Mouse (Mus musculus) neural tube, embryonic 15.5 days (tissue): ENCODE results near the gene Adam12. TPM values are rescaled to one million over a fixed set of nuclear protein-coding genes. Genes with fewer than 3 reads are reported as not detected.

Experiments
- ATAC-seq: fragments of 200-750 bp; cut with Nextera tagmentation; 2 replicates; pipeline ENCODE4 v1.8.0; 2017; ENCODE audit warnings: mild to moderate bottlenecking, moderate TSS enrichment, moderate library complexity; ENCODE audit not compliant: low FRiP score
- H3K27ac ChIP-seq: fragments of 300-500 bp; sonication (generic); replicated peaks from 2 replicates; pipeline ENCODE4 v1.5.1; 2015; ENCODE audit warnings: mild to moderate bottlenecking, inconsistent platforms
- H3K27me3 ChIP-seq: fragments of 300-500 bp; sonication (generic); replicated peaks from 2 replicates; pipeline ENCODE4 v1.6.1; 2015; ENCODE audit warnings: inconsistent platforms
- H3K36me3 ChIP-seq: fragments of 300-500 bp; sonication (generic); 2 replicates; pipeline ENCODE4 v1.6.1; 2015; ENCODE audit warnings: inconsistent platforms
- H3K4me1 ChIP-seq: fragments of 300-500 bp; sonication (generic); 2 replicates; pipeline ENCODE4 v1.6.1; 2015; ENCODE audit warnings: inconsistent platforms
- H3K4me2 ChIP-seq: fragments of 300-500 bp; sonication (generic); 2 replicates; pipeline ENCODE4 v1.6.1; 2015; ENCODE audit warnings: inconsistent platforms, mild to moderate bottlenecking, moderate library complexity
- H3K4me3 ChIP-seq: fragments of 300-500 bp; sonication (generic); replicated peaks from 2 replicates; pipeline ENCODE4 v1.5.1; 2015; ENCODE audit warnings: mild to moderate bottlenecking, inconsistent platforms
- H3K9ac ChIP-seq: fragments of 300-500 bp; sonication (generic); replicated peaks from 2 replicates; pipeline ENCODE4 v1.6.1; 2015; ENCODE audit warnings: mild to moderate bottlenecking, inconsistent platforms
- H3K9me3 ChIP-seq: fragments of 300-500 bp; sonication (generic); replicated peaks from 2 replicates; pipeline ENCODE4 v1.6.1; 2016; ENCODE audit warnings: inconsistent platforms
- WGBS: fragments of 180-500 bp; shearing (Covaris S2); methylation state at CpG from one replicate; pipeline ENCODE4 v1.1.7; 2015; ENCODE audit warnings: mixed read lengths; 5-methylcytosine and 5-hydroxymethylcytosine counted together
- polyA plus RNA-seq: library from polyadenylated mRNA; unstranded; fragments of >200 nt; fragmentation: Nextera tagmentation; extraction: Ambion mirVana; gene quantifications from 2 replicates; pipeline ENCODE4 v1.2.1, GENCODE M21; 2015

Adam12 gene
- polyA plus RNA-seq, 1 experiment from 2014 or later = 3.7 TPM

DNA sequence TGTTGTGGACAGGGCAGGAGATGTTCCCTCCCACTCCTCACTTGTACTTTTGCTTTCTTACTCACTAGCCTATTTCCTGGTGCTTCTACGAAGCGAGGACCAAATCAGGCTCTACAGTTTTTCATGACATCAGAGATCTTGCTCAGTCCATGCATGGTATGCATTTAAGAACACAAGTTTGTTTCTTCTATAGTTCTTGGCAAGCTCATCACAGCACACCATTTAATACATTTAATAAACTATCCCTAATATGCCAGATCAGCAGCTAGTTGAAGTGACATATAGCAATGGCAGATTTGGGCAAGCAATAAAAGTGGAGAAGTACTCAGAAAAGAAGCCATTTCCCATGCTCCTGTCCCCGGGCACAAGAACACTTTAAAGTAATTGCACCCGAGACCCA is 285.8 kb downstream of the Adam12 start:
- 48% methylated on average over 4 of the region's 4 CpGs for WGBS

DNA sequence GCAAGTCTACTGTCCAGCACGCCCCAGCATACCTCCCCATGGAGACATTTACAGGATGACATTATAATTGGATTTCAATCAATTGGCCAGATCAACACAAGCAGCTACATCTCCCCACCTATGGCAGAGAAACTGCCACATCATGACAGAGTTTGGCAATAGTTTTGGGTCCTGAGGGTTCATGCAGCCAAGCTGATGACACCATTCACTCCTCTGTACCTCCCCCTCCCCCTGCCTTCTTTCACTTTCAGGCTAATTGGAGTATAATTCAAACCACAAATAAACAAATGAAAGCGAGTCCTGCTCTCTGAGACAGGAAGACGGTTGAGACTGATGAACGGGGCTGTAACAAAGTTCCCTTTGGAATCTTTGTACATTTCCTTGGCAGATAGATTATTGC is 291.5 kb downstream of the Adam12 start:
- peaks cover 8% of the 10 kb centered on the region; the same call in 1 of the 2 replicates for H3K4me1 ChIP-seq
- 61% methylated on average over 4 of the region's 4 CpGs for WGBS
- H3K9ac ChIP-seq = no peak overlapping the region
- no peak overlapping the region for H3K27ac ChIP-seq
- no peak overlapping the region for H3K4me3 ChIP-seq
- H3K4me2 ChIP-seq = no peak overlapping the region
- ATAC-seq = no peak
- H3K36me3 ChIP-seq = no peaks in the 10 kb centered on the region
- H3K9me3 ChIP-seq = no peaks in the 10 kb centered on the region
- no peaks in the 10 kb centered on the region for H3K27me3 ChIP-seq

More for the DNA sequence above, 285.8 kb downstream of the Adam12 start:
- Histone ChIP-seq H3K9me3 (no peaks in the 10 kb centered on the region), H3K27ac (no peak overlapping the region), H3K4me3 (no peak overlapping the region), H3K36me3 (no peaks in the 10 kb centered on the region), H3K9ac (no peak overlapping the region), H3K4me1 (no peaks in the 10 kb centered on the region), H3K27me3 (no peaks in the 10 kb centered on the region), H3K4me2 (no peak overlapping the region)
- no peak for ATAC-seq

DNA sequence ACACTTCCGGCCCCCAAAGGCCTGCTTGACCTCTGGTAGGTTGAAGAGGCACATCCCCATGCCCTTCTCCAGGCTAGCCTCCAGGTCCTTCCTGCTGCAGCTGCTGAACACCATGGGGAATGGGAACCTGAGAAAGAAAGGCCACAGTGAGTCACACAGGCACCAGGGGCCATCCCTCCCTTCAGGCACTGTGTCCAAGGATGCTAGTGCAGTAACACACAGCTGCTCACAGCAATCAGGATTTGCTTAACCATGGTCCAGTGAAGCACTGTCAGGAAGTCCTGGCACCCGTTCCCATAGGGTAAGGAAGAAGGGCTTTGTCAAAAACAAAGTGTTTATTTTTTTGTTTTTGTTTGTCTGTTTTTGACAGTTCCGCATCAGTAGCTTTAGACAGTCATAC is 294.5 kb downstream of the Adam12 start:
- Histone ChIP-seq H3K4me1 (peaks cover 8% of the 10 kb centered on the region; the same call in 1 of the 2 replicates), H3K36me3 (no peaks in the 10 kb centered on the region), H3K9ac (no peak overlapping the region), H3K9me3 (no peaks in the 10 kb centered on the region), H3K27me3 (no peaks in the 10 kb centered on the region), H3K27ac (no peak overlapping the region), H3K4me2 (no peak overlapping the region), H3K4me3 (no peak overlapping the region)
- ATAC-seq = no peak
- 88% methylated on average over 3 of the region's 3 CpGs for whole genome bisulfite sequencing

DNA sequence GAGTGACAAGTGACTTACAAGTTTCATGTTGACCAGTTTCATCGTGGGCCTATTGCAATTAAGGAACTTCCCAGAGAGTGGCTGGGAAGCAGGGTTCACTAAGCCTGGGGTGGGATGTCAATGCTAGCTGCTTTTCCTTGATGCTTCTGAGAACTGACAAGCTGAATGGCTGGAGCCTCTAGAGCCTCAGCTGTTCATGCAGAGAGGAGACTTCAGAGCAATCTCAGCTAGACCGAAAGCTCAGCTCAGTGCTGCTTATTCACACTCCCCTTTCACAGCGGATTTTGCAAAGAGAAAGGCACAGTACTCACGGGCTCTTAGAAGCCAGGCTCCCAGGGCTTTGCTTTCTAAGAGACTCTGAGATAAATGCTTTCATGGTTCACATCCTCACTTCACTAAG is 295.6 kb downstream of the Adam12 start:
- no peak for ATAC-seq
- WGBS = 49% methylated on average over 4 of the region's 4 CpGs
- Histone ChIP-seq H3K9me3 (no peaks in the 10 kb centered on the region), H3K4me1 (peaks cover 8% of the 10 kb centered on the region; the same call in 1 of the 2 replicates), H3K27ac (no peak overlapping the region), H3K4me2 (no peak overlapping the region), H3K4me3 (no peak overlapping the region), H3K27me3 (no peaks in the 10 kb centered on the region), H3K9ac (no peak overlapping the region), H3K36me3 (no peaks in the 10 kb centered on the region)

DNA sequence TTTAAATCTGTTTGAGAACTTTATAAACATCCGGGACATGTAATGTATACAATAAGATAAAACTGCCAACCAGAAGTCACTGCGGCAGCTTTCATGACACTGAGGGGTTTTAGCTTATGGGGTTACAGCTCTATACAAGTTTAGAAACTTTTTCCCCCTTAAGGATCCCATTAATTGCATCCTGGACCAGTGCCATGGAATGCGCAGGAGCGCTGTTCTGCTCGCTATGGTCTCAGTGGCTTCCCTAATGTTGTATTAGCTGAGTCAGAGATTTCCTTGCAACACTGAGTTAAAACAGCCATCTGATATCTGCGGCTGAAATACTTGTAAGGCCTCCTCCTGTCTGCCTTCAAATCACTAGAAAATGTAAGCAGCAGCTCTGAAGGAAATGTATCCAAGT is 298.6 kb downstream of the Adam12 start:
- 65% methylated on average over 6 of the region's 6 CpGs for WGBS
- Histone ChIP-seq H3K27me3 (no peaks in the 10 kb centered on the region), H3K4me1 (peaks cover 8% of the 10 kb centered on the region; the same call in 1 of the 2 replicates), H3K9ac (no peak overlapping the region), H3K36me3 (no peaks in the 10 kb centered on the region), H3K4me3 (no peak overlapping the region), H3K4me2 (no peak overlapping the region), H3K27ac (no peak overlapping the region), H3K9me3 (no peaks in the 10 kb centered on the region)
- no peak for ATAC-seq

DNA sequence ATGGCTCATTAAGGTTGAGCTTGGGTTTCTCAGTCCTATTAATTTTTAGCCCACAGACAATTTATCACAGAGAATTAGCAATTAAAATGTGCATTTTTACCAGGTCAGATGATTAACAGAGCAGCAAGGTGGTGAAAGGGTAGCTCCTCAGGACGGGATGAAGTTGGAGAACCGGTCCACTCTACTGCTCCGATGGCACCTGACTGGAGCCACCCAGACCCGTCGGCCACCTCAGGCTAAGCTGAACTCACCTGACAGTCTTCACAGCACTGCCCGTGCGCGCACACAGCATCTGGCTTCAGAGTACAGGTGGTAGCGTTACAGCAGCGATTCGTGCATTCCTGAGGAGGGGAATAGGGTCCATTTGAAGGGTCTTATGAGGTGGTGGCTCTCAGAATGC is 300.5 kb downstream of the Adam12 start:
- no peak for ATAC-seq
- no peak overlapping the region for H3K27ac ChIP-seq
- 92% methylated on average over 11 of the region's 11 CpGs for WGBS
- peaks cover 8% of the 10 kb centered on the region; the same call in 1 of the 2 replicates for H3K4me1 ChIP-seq
- no peaks in the 10 kb centered on the region for H3K36me3 ChIP-seq
- no peaks in the 10 kb centered on the region for H3K9me3 ChIP-seq
- no peak overlapping the region for H3K9ac ChIP-seq
- no peak overlapping the region for H3K4me3 ChIP-seq
- H3K27me3 ChIP-seq = no peaks in the 10 kb centered on the region
- H3K4me2 ChIP-seq = no peak overlapping the region

DNA sequence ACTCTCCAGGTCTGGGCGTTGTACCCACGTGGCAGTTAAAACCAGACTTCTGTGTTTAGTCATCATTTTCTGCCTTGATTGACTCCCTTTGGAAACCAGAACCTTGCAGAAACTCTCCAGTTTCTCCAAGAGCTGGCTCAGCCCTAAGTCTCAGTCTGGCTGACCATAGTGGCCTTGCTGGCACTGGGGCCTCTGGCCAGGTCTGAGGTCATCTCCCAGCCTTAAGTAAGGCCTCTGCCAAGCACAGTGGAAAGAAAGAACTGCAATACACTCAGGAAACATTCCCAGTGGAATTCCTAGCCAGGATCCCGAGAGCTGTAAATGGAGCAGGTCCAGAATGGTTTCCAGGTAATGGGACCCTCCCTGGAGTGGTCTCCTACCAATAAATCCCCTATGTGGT is 303.0 kb downstream of the Adam12 start:
- H3K9me3 ChIP-seq = no peaks in the 10 kb centered on the region
- no peaks in the 10 kb centered on the region for H3K4me1 ChIP-seq
- ATAC-seq = no peak
- H3K27ac ChIP-seq = no peak overlapping the region
- H3K27me3 ChIP-seq = no peaks in the 10 kb centered on the region
- WGBS = 92% methylated on average over 3 of the region's 3 CpGs
- no peak overlapping the region for H3K4me3 ChIP-seq
- no peak overlapping the region for H3K4me2 ChIP-seq
- no peaks in the 10 kb centered on the region for H3K36me3 ChIP-seq
- no peak overlapping the region for H3K9ac ChIP-seq

DNA sequence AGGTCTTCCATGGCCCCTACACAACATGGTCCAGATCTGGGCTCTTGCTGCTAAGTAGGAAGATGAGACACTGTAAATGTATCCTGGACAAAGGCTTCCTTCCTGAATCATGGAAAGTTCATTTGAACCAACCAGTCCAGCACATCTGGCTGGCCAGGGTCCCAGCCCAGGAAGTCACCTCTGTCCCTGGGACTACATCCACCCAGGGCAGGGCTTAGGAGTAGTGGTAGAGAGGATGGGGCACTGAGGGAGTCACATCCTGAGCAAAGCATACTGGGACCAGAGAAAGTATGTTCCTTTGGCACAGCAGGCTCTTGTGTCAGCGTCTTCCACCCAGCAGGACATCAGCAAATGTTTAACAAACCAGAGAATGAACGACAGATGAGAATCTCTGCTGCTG is 306.2 kb downstream of the Adam12 start:
- H3K9ac ChIP-seq = no peak overlapping the region
- ATAC-seq = no peak
- H3K4me2 ChIP-seq = no peak overlapping the region
- H3K27ac ChIP-seq = no peak overlapping the region
- 49% methylated on average over 2 of the region's 2 CpGs for WGBS
- no peaks in the 10 kb centered on the region for H3K36me3 ChIP-seq
- no peaks in the 10 kb centered on the region for H3K9me3 ChIP-seq
- H3K4me1 ChIP-seq = no peaks in the 10 kb centered on the region
- no peak overlapping the region for H3K4me3 ChIP-seq
- H3K27me3 ChIP-seq = no peaks in the 10 kb centered on the region

DNA sequence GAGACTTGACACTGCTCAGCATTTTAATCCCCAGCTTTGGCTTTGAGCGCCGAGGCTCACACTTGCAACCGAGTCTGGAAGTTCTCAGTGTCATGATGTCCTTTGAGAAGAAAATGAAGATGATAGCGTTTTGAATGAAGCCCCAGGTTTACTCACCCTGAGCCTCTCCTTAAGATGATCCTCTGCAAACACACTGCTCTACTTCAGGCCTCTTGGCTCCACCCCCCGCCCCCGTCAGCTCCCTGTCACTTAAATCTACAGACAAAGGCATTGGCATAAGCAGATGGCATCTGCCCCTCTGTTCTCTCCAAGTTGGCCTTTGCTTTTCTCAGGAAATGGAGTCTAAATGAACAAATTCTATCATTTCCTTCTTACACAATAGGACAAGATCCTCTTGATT is 308.0 kb downstream of the Adam12 start:
- Histone ChIP-seq H3K9ac (no peak overlapping the region), H3K27me3 (no peaks in the 10 kb centered on the region), H3K4me3 (no peak overlapping the region), H3K9me3 (no peaks in the 10 kb centered on the region), H3K27ac (no peak overlapping the region), H3K4me2 (no peak overlapping the region), H3K36me3 (no peaks in the 10 kb centered on the region), H3K4me1 (no peaks in the 10 kb centered on the region)
- WGBS = 69% methylated on average over 6 of the region's 6 CpGs
- ATAC-seq = no peak

DNA sequence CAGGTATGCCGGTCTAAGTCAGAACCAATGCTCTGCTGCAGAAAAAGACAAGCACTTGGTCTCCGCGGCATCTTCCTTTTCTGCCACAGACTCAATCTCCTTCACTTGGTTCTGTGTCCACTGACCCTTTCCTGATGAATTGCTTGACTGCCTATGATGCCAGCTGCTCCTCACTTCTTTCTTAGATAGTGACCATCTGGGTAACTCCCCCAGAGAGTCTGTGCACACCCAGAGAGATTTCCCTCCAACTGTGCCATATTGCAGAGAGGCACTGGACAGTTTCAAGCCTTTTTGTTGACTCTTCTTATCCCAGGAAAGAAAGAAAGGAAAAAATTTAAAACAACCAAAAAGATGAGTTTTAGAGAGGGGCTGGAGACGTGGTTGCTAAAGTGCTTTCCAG is 310.7 kb downstream of the Adam12 start:
- H3K27me3 ChIP-seq = no peaks in the 10 kb centered on the region
- no peak overlapping the region for H3K9ac ChIP-seq
- H3K4me1 ChIP-seq = no peaks in the 10 kb centered on the region
- no peaks in the 10 kb centered on the region for H3K36me3 ChIP-seq
- H3K9me3 ChIP-seq = no peaks in the 10 kb centered on the region
- WGBS = 93% methylated on average over 4 of the region's 4 CpGs
- no peak overlapping the region for H3K4me2 ChIP-seq
- no peak overlapping the region for H3K4me3 ChIP-seq
- no peak for ATAC-seq
- H3K27ac ChIP-seq = no peak overlapping the region

DNA sequence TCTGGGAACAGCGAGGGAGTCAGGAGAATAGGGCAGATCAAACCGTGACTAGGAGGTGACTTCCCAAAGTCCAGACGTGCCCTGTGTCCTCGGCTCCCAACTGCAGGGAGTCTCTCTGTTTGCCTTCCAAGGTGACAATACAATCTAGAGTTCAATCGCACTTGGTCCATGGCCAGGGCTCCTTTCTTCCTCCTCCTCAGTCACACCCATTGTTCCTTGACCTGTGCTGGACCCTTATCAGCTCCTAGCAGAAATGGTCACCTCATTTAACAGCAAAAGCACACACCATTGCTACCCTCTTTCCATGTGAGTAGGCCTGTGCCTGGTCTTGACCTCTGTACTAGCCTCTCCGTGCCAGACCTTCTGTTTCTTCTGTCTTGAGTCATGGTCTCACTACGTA is 311.2 kb downstream of the Adam12 start:
- Histone ChIP-seq H3K27me3 (no peaks in the 10 kb centered on the region), H3K4me3 (no peak overlapping the region), H3K27ac (no peak overlapping the region), H3K9me3 (no peaks in the 10 kb centered on the region), H3K4me2 (no peak overlapping the region), H3K36me3 (no peaks in the 10 kb centered on the region), H3K9ac (no peak overlapping the region), H3K4me1 (no peaks in the 10 kb centered on the region)
- WGBS = 91% methylated on average over 7 of the region's 7 CpGs
- no peak for ATAC-seq

DNA sequence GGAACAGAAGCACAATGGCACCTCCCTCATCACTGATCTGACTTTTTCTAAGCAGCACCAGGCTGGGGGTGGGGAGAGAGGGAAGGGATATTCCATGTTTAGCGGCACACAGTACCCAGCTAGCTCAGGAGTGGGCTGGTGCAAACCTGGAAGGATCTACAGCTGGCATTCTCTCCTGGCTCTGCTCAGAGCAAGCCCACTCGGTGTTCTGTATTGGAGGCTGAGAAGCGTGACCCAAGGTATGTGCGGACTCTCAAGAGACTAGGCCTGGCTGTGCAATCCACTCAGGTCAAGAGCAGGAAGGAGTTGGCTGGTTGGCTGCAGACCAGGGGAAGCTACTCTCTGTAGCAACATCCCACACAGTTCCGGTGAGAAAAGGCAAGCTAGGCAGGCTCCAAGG is 312.0 kb downstream of the Adam12 start:
- no peaks in the 10 kb centered on the region; the same call in 1 of the 2 replicates for H3K9me3 ChIP-seq
- H3K4me3 ChIP-seq = no peak overlapping the region
- ATAC-seq = no peak
- H3K27me3 ChIP-seq = no peaks in the 10 kb centered on the region
- H3K4me2 ChIP-seq = no peak overlapping the region
- 93% methylated on average over 5 of the region's 5 CpGs for WGBS
- no peak overlapping the region for H3K9ac ChIP-seq
- no peaks in the 10 kb centered on the region for H3K36me3 ChIP-seq
- H3K27ac ChIP-seq = no peak overlapping the region
- H3K4me1 ChIP-seq = no peaks in the 10 kb centered on the region

DNA sequence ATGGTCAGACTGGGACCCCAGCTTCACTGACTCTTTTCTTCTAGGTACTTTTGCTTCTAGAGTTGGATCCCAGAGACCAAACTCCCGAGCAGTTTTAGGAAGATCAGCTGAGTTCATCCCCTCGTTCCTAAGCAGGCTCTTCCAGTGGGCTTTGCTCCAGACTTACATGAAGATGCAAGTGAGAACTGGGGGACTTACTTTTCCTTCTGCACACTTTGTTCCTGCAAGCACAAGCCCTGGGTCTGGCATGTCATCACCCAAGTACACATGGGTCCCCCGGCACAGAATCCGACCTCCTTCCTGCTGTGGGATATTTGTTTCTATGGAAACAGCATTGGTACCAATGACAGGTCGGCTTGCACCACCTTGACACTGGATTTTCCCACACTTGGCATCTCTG is 312.6 kb downstream of the Adam12 start:
- no peaks in the 10 kb centered on the region; the same call in 1 of the 2 replicates for H3K9me3 ChIP-seq

More for the DNA sequence above, 312.6 kb downstream of the Adam12 start:
- ATAC-seq = no peak
- 51% methylated on average over 5 of the region's 5 CpGs for WGBS
- no peaks in the 10 kb centered on the region for H3K36me3 ChIP-seq
- no peaks in the 10 kb centered on the region for H3K4me1 ChIP-seq
- H3K27me3 ChIP-seq = no peaks in the 10 kb centered on the region
- no peak overlapping the region for H3K27ac ChIP-seq
- no peak overlapping the region for H3K4me2 ChIP-seq
- no peak overlapping the region for H3K4me3 ChIP-seq
- H3K9ac ChIP-seq = no peak overlapping the region
